Mouse (Mus musculus): ENCODE measurements at regions not wholly inside any gene's neighbourhood (a gene's known extent, or its start where the extent isn't known, plus 50 kb on each side); places are given as distances from the start of the nearest gene placed in this dataset.

DNA sequence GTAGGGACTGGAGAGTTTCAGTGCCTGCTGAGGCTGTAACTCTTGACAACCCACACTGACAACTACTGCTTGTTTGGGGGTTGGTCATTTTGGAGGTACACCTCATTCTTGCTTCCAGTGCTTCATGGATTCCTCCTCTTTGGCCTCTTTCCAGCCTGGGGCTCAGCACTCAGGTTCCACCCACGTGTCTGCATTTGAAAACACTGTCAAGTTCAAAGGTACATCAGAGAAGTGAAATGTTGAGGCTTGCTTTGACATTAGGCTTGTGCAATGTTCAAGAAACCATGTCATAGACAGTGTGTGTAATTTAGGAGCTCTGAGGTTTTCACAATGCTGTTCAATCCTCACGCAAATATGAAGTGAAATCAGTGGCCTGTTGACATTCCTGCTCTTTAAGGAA lies 304.5 kb downstream of the Sox11 start:
- Histone ChIP-seq H3K36me3 (replicated peaks) (no peaks in the 10 kb centered on the region), H3K4me2 (no peak overlapping the region), H3K4me3 (no peak overlapping the region), H3K27me3 (replicated peaks) (no peaks in the 10 kb centered on the region), H3K9me3 (no peaks in the 10 kb centered on the region), H3K27ac (no peak overlapping the region), H3K4me1 (no peaks in the 10 kb centered on the region), H3K9ac (no peak overlapping the region)
- ATAC-seq (replicated peaks), result no peak
- 81% methylated on average over 2 of the region's 2 CpGs for WGBS

DNA sequence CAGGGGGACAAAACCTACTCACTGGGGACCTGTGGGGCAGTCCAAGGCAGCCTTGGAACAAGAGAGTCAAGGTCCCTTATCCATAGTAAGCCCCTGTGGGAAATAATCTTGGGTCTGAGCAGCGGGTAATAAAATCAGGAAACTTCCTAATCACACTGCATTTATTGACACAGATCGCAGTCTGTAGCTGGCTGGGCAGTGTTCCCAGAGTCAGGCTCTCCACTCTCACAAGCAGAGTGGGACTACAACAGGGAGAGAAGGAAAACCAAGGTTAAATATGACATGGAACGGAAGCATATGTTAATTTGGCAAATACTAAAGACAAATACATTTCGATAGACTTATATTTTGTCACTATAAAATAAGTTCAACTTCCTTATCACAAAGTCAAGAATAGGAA lies 322.6 kb downstream of the Sox11 start:
- H3K9ac ChIP-seq, result no peak overlapping the region
- peak overlapping the region; percentile 78; the same call in 1 of the 2 replicates for H3K27ac ChIP-seq
- H3K9me3 ChIP-seq, result no peaks in the 10 kb centered on the region
- no peak overlapping the region for H3K4me2 ChIP-seq
- H3K4me1 ChIP-seq, result peaks cover 19% of the 10 kb centered on the region
- H3K27me3 ChIP-seq (replicated peaks), result no peaks in the 10 kb centered on the region
- ATAC-seq (replicated peaks), result no peak
- no peaks in the 10 kb centered on the region for H3K36me3 ChIP-seq (replicated peaks)
- 65% methylated on average over 4 of the region's 4 CpGs for WGBS
- no peak overlapping the region for H3K4me3 ChIP-seq

DNA sequence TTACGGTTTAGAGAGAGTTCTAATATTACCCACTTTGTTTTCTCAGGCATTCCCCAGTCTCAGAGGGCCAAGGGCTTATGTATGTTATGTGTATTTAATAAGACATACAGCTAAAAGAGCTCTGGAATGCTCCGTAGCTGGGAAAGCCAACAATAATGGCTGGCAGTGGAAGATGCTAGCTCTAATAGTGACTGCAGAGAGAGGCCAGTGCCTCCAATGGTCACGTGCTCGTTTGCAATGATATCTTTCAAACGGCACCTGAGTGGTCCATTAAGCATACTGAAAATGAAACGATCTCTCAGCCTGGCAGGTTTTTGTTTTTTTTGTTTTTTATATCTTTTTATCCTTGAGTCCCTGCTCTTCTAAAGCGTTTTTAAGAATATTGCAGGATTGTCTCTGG lies 324.0 kb downstream of the Sox11 start:
- peaks cover 19% of the 10 kb centered on the region for H3K4me1 ChIP-seq
- H3K27ac ChIP-seq, result peak overlapping the region; percentile 78
- H3K9ac ChIP-seq, result no peak overlapping the region
- no peaks in the 10 kb centered on the region for H3K9me3 ChIP-seq
- 36% methylated on average over 7 of the region's 7 CpGs for WGBS
- H3K4me3 ChIP-seq, result no peak overlapping the region
- no peaks in the 10 kb centered on the region for H3K27me3 ChIP-seq (replicated peaks)
- 0 out of 2 replicates have a peak overlapping the region, but pooled peaks have one; percentile 10 for H3K4me2 ChIP-seq
- ATAC-seq (replicated peaks), result peak; percentile 75
- no peaks in the 10 kb centered on the region for H3K36me3 ChIP-seq (replicated peaks)

DNA sequence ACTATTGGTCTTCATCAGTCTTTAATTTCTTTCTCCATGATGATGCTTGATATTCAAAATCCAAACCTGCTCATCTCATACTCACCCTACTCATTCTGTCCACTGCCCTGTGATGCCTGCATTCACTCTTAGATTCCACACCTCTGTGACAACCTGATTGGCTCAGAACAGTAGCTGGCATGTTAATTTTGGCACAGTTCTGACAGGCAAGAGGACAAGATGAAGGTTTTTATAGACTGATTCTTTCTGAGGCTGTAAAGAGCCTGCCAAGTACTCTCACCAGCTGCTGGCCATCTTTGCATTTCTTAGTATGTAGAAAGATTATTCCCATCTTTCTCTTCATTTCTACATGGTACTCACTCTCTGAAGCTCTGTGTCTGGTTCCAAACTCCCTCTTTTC lies 343.1 kb downstream of the Sox11 start:
- ATAC-seq (replicated peaks), result no peak
- no peak overlapping the region for H3K4me3 ChIP-seq
- H3K27ac ChIP-seq, result no peak overlapping the region
- H3K9me3 ChIP-seq, result no peaks in the 10 kb centered on the region
- H3K36me3 ChIP-seq (replicated peaks), result no peaks in the 10 kb centered on the region
- no peak overlapping the region for H3K9ac ChIP-seq
- H3K4me2 ChIP-seq, result no peak overlapping the region
- no peaks in the 10 kb centered on the region for H3K4me1 ChIP-seq
- no peaks in the 10 kb centered on the region for H3K27me3 ChIP-seq (replicated peaks)

DNA sequence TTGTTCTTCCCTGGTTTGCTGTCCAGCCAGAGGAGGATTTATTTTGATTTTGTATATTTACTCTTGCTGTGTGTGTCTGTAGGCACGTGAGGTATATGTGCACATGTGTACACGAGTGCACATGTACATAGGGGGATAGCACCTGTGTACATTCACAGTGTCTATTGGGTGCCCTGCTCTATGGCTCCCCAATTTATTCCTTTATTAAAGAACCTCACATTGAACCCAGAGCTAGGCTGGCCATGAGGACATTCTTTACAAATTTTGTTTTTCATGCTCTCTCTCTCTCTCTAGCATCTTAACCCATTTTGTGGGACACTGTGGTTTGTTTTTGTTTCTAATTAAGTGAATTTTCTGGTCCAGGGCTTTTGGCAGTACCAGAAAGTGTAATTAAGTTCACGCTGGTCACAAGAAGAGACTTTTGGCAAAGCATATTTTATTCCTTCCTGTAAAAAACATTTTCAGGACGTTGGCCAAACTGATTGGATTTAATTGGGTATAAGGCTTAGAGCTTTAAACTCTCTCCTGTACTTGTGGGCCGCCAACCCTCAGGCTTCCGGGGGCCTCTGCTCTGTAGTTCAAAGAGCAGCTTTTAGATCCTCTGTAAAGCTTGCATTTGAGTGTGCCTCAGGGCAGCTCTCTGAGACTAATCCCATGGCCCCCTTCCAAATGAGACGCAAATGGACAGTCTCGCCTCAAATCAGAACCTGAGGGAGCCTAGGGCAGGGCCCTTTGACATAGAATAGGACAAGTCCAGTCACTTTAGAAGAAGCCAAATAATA lies 365.9 kb downstream of the Sox11 start:
- 28% methylated on average over 8 of the region's 8 CpGs for WGBS
- H3K9me3 ChIP-seq, result no peaks in the 10 kb centered on the region
- H3K27me3 ChIP-seq (replicated peaks), result no peaks in the 10 kb centered on the region
- H3K4me3 ChIP-seq, result no peak overlapping the region
- H3K4me2 ChIP-seq, result no peak overlapping the region
- ATAC-seq (replicated peaks), result peak; percentile 50; the same call in 1 of the 2 replicates
- no peak overlapping the region for H3K27ac ChIP-seq
- no peaks in the 10 kb centered on the region for H3K4me1 ChIP-seq
- H3K36me3 ChIP-seq (replicated peaks), result no peaks in the 10 kb centered on the region
- no peak overlapping the region for H3K9ac ChIP-seq

DNA sequence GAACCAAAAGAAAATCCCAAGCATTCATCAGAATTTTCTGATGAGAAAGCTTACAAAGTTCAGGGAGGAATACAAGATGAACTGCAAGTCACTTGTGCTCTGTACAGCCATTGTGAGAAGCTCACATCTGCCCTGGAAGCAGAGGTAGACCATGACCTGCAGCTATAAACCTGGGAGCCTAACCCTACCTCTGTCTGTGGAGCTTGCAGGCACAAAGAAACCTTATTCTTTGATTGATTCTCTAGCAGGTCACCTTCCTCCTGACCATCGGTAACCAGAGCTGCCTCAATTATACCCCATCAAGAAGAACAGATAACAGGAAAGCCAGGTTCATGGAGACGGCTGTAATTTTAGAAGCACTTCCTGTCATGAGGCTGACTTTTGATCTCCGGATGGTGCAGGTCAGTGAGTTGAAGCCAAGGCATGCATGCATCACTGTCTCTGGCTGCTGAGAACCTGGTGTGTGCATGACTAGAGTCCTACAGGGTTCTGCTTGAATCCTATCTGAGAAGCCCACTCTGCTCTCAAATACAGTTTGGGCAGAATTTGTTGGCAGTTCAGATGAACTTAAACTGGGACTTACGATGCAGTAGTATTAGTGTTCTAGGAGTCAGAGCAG lies 369.8 kb downstream of the Sox11 start:
- Histone ChIP-seq H3K36me3 (replicated peaks) (no peaks in the 10 kb centered on the region), H3K9ac (no peak overlapping the region), H3K4me2 (no peak overlapping the region), H3K9me3 (no peaks in the 10 kb centered on the region), H3K4me1 (peaks cover 5% of the 10 kb centered on the region; the same call in 1 of the 2 replicates), H3K27ac (no peak overlapping the region), H3K27me3 (replicated peaks) (no peaks in the 10 kb centered on the region), H3K4me3 (no peak overlapping the region)
- WGBS, result 88% methylated on average over 4 of the region's 4 CpGs
- no peak for ATAC-seq (replicated peaks)

DNA sequence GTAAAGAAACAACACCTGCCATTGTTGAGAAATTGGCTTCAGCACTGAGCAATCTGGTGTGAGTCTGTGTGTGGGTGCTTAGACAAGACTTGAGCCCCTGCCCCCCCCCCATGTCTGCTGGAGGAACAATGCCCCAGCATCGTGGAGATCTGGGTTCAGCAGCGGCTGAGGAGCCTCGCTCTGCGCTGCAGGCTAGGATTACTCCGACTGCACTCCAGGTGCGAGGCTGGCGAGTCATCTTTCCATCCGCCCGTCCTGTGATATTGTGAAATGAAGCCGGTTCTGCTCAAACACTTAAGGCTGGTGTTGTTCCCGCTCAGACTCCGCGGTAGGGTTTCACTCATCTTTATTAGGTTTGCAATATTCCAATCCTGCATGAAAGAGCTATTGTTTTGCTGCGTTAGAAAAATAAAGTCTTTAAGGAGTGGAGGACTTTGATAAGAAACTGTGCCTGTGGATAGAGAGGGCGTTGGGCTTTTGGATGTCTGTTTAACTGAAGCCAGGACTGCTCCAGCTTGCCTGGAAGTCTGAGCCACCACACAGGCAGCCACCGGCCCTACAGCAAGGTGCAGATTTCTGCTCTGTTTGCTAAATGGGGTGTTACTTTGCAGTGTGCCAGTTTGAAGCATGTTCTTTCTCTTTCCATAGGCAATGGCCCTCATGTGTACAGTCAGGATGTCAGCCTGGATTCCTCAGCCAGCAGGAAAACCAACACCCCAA lies 375.2 kb downstream of the Sox11 start:
- peaks cover 12% of the 10 kb centered on the region for H3K4me1 ChIP-seq
- no peaks in the 10 kb centered on the region for H3K36me3 ChIP-seq (replicated peaks)
- no peaks in the 10 kb centered on the region for H3K27me3 ChIP-seq (replicated peaks)
- WGBS, result 45% methylated on average over 16 of the region's 16 CpGs
- H3K4me2 ChIP-seq, result no peak overlapping the region
- H3K9me3 ChIP-seq, result no peaks in the 10 kb centered on the region
- H3K4me3 ChIP-seq, result no peak overlapping the region
- peak; percentile 39 for ATAC-seq (replicated peaks)
- H3K9ac ChIP-seq, result no peak overlapping the region
- H3K27ac ChIP-seq, result peak overlapping the region; percentile 10

DNA sequence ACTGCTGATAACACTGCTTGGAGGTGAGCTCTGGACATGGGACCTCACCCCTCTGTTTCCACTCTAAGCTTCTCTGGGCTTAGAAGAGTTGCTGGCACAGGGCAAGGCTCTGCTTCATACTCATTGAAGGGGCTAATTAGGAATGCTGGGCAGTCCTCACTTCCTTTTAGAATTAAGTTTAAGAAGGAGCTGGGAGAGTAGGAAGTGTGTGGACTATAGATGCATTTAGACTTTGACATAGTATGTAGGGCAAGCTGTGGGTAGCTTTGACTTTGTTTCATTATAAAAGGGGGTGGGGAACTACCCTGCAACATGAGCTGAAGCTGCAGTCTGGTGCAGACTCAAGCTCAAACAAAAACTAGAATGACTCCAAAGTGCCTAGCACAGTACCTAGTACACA lies 378.5 kb downstream of the Sox11 start:
- no peak for ATAC-seq (replicated peaks)
- Histone ChIP-seq H3K36me3 (replicated peaks) (no peaks in the 10 kb centered on the region), H3K4me3 (no peak overlapping the region), H3K27ac (no peak overlapping the region), H3K9ac (no peak overlapping the region), H3K9me3 (no peaks in the 10 kb centered on the region), H3K4me2 (no peak overlapping the region), H3K27me3 (replicated peaks) (no peaks in the 10 kb centered on the region), H3K4me1 (peaks cover 12% of the 10 kb centered on the region)

DNA sequence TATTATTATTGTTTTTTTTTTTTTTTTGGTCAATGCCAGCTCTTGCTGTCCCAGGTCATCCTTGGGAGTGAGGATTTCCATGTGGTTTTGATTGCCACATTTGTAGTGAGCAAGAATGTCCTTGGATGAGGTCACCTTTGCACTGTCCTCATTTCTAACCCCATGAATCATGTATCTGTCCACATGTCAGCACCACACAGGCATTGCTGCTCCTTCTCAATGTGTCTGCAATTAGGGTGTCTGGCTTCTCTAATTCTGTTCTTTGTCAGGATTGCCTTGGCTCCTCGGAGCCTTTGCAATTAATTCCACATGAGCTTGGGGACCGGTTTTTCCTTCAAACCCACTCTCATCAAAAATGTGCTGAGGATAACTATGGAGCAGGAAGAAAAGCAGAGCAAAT lies 402.5 kb downstream of the Sox11 start:
- no peak overlapping the region for H3K4me2 ChIP-seq
- no peak overlapping the region for H3K4me3 ChIP-seq
- no peaks in the 10 kb centered on the region for H3K36me3 ChIP-seq (replicated peaks)
- H3K27ac ChIP-seq, result no peak overlapping the region
- no peak for ATAC-seq (replicated peaks)
- H3K4me1 ChIP-seq, result peaks cover 19% of the 10 kb centered on the region
- H3K9ac ChIP-seq, result no peak overlapping the region
- H3K27me3 ChIP-seq (replicated peaks), result no peaks in the 10 kb centered on the region
- WGBS, result 47% methylated on average over 2 of the region's 2 CpGs
- H3K9me3 ChIP-seq, result no peaks in the 10 kb centered on the region

DNA sequence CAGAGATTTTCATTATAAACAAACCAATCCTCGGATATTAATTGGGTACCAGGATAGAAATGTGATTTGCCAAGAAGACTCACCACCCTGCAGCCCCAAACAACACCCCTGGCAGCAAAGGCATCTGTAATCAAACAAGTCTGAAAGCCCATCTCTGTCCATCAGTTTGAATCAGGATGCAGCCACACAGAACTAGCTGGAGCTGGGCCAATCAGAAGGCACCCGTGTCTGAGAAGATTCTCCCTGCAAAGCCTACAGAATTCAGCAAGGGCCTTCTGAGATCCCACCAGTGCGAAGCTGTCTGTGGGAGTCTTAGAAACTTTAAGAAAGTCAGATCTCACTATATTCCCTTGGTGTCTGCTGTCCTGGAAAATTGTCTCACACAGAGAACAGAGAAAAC lies 404.5 kb downstream of the Sox11 start:
- no peaks in the 10 kb centered on the region for H3K9me3 ChIP-seq
- no peak overlapping the region for H3K4me3 ChIP-seq
- peaks cover 19% of the 10 kb centered on the region for H3K4me1 ChIP-seq
- no peaks in the 10 kb centered on the region for H3K36me3 ChIP-seq (replicated peaks)
- no peak overlapping the region for H3K9ac ChIP-seq
- no peaks in the 10 kb centered on the region for H3K27me3 ChIP-seq (replicated peaks)
- WGBS, result 58% methylated on average over 3 of the region's 3 CpGs
- ATAC-seq (replicated peaks), result no peak
- H3K4me2 ChIP-seq, result no peak overlapping the region
- peak overlapping the region; percentile 77; the same call in 1 of the 2 replicates for H3K27ac ChIP-seq

DNA sequence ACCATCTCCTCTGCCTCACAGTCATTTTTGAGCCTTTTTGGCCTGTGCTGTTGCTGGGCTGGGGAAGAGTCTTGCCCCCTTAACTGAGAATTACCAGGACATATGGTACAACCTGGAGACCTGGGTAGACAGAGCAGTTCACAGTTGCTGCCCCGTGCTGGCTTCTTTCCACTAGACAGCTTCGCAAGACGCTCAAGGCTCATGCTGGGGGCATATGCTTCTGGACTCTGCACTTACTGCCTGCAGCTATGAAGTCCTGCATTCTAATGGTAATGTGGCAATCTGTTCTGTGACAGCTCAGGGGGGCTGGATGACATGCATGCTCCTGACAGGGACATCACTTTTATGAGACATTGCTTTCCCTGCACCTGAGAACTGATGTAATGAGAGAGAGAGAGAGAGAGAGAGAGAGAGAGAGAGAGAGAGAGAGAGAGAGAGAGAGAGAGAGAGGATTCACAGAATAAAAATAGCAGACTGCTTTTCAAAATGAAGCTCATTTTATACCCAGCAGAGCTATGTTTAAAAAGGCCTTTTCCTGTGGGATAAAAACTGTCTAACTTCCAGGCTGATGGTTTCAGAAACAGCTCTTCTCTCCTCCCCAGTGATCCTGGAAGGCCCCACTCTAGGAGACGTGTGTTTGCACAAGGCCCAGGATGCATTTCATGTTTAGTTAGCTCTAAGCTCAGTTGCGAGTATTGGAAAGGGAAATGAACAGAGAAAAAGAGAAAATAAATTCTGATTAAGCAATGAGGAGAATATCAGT lies 405.5 kb downstream of the Sox11 start:
- no peaks in the 10 kb centered on the region for H3K36me3 ChIP-seq (replicated peaks)
- no peak overlapping the region for H3K4me3 ChIP-seq
- H3K9me3 ChIP-seq, result no peaks in the 10 kb centered on the region
- H3K27me3 ChIP-seq (replicated peaks), result no peaks in the 10 kb centered on the region
- WGBS, result 13% methylated on average over 5 of the region's 5 CpGs
- no peak overlapping the region for H3K9ac ChIP-seq
- H3K4me2 ChIP-seq, result no peak overlapping the region
- H3K4me1 ChIP-seq, result peaks cover 19% of the 10 kb centered on the region
- H3K27ac ChIP-seq, result peak overlapping the region; percentile 77
- ATAC-seq (replicated peaks), result peak; percentile 85
